Mouse (Mus musculus) A20 (cell line): ENCODE data around the gene Col9a2.
"Not testable (repeated sequence)": the region's sequence is repeated elsewhere in the genome, so short reads cannot be mapped to it uniquely, and the experiment has no call there.

Experiments used
- DNase-seq: peaks from one replicate; pipeline ENCODE4 v3.0.0-alpha.2; 2011; ENCODE audit warnings: low read depth, low spot score

The Col9a2 gene

DNA sequence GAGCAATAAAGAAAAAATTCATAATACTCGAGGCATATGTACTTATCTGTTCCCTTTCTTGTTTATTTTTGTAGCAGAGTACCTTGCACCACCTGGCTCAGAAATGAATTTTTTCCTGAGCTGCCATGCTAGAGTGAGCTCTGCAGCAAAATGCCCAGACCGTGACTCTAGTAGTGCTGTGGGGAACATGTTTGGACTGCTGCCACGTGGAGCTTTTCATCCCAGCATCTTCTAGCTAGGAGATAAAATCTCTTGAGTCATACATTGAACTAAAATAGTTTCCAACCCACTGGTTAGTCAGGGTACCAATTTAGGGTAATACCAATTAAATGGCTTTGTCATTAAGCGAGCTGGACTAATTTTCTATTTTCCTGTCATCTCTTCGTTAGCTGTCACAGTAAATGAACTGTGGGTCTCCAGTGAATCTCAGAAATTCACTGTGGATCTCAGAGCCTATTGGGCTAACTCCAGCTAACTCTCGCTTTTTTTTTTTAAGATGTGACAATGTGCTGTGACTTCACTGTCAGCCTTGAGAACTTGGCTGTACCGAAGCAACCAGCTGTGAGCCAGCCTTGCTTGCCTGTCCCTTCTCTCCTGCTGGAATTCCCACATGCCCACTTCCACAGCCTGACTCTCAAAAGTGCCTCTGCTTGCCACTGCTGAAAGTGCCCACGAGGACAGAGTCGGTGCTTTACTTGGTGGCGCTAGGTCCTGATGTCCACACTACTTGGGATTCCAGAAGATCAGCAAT lies 19.0 kb upstream of the Col9a2 start:
- DNase-seq, result no peak

DNA sequence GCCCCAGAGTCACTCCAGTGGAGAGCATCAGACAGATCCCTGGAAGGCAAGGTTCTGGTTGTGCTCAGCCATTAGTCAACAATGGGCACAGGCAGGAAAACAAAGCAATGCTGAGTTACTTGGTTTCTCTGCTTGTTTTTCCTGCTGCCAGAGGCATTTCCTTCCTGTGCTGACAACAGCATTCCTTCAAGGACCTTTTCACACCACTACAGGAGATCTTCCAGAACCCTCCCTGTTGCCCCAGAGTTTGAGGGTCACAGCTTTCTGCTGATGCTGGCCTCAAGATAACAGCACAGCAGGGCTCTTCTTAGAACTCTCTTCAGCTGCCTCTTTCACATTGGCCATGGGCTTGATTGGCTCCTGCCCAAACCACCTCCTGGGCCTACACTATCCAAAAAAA lies 17.3 kb upstream of the Col9a2 start:
- DNase-seq, result no peak

DNA sequence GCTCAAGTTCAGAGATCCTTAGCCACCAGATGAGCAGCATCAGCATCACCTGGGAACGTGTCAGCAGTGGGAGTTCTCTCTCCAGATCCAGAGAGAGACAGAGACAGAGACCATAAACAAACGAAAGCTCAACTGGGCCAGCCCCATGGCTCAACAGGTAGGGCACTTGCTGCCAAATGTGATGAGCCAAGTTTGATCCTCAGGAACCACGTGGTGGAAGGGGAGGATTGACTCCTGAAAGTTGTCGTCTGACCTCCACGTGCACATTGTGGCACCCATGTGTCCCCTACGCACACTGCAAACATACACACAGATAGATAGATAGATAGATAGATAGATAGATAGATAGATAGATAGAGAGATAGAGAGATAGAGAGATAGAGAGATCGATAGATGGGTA lies 15.7 kb upstream of the Col9a2 start:
- DNase-seq, result no peak

DNA sequence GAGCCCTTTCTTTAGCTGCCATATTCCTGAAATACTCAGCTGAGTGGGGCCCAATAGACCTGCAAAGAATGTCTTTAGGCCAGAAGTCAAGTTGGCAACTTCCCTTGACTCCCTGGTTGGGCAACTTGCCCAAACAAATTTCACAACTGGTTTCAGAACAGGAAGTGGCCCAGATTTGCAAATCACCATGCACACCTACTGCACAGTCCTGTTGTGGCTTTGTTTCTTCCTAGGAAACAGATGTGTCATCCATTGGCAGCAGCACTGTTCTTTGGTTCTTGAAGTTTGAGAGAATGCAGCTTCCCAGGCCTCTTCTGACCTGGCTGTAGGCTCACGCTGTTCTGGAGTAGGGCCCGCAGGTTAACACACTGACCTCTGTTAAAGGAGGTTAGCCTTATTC lies 15.2 kb upstream of the Col9a2 start:
- DNase-seq, result peak; percentile 67

DNA sequence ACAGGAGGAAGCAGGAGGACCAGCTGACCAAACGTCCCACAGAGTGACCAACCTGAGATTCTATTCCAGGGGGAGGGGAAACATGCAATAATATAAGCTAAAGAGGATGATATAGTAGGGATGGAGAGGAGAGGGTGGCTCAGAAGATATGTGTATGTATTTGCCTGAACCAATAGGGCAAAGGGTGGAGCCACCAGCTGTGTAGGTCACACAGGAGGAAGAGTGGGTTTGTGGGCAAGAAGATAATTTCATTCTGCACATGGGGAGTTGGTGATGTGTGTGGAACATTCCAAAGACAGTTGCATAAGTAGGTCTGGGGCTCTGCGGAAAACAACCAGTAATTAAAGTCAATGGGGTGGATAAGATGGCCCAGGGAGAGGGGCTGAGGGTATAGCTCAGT lies 13.5 kb upstream of the Col9a2 start:
- no peak for DNase-seq

DNA sequence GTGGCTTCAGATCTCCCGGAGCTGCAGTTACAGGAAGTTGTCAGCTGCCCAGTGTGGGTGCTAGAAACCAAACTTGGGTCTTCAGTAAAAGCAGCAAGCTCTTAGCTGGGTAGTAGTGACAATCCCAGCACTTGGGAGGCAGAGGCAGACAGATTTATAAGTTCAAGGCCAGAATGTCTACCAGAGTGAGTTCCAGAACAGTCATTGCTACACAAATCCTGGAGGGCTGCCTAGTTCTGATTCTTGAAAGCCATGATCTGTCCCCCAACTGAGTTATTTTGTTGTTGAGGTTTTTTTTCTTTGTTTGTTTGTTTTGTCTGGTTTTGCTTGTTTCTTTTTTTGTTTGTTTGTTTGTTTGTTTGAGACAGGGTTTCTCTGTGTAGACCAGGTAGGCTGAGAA lies 11.0 kb upstream of the Col9a2 start:
- no peak for DNase-seq

DNA sequence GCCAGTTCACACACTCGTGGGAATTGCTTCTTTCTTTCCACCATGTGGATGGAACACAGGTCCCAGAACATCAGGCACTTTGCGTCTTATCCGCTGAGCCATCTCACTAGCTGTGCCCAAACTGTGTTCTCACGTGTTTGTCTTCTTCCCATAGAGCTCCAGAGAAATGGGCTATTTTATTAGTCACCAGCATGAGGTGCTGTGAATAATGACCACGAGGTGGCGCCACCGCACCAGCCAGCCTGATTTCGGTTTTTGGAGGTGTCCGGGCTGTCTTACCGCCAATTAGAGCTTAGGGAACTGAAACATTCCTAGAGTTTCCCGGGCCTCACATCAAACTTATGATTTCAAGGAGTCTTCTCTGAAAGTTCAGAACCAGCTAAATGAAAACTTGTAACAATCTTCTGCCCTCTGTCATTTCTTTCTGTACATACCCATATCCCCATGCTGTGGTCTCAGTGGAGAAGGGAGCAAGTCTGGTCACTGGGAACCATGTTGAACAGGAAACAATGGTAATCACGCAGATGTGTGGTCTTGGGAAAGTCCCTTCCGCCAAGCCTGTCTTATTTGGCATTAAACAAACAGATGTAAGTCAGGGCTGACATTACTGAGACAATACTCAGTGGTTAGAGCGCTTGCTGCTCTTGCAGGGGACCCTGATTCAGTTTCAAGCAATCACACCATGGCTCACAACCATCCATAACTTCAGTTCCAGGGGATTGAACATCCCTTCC lies 10.4 kb upstream of the Col9a2 start:
- DNase-seq, result peak; percentile 93

DNA sequence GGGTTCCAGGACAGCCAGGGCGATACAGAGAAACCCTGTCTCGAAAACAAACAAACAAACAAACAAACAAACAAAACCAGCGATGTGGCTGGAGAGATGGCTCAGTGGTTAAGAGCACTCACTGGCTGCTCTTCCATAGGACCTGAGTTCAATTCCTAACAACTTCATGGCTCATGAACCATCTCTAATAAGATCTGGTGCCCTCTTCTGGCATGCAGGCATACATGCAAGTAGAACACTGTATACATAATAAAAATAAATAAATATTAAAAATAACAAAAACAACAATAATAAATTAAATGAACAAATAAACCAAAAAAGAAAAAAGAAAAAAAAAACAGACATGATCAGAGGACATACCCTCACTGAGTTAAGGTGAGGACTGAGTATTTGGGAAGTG lies 9.6 kb upstream of the Col9a2 start:
- peak; percentile 46 for DNase-seq

DNA sequence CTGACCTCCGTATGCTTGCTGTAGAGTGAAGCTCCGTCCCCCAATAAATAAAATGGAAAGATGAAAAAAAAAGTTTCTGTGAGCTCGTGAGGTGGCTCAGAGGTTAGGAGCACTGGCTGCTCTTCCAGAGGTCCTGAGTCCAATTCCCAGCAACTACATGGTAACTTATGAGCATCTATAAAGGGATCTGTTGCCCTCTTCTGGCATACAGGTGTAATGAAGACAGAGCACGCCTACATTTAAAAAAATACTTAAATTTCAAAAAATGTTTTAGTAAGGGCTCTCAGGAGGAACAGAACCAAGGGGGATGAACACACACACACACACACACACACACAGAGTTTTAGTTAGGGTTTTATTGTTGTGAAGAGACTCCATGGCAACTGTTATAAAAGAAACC lies 7.7 kb upstream of the Col9a2 start:
- no peak for DNase-seq

DNA sequence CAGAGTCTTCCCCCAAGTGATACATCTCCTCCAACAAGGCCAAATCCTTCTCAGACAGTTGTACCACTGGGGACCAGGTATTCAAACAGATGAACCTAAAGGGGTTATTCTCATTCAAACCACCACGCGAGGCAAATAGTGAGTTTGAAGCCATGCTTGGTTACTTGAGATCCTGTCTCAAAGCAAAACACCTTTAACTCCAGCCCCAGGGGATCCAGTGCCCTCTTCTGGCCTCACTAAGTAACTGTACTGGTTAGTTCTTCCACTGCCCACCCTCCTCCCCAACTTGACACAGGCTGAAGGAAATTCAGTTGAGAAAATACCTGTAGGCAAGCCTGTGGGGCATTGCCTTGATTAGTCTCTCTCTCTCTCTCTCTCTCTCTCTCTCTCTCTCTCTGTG lies 6.2 kb upstream of the Col9a2 start:
- peak; percentile 52 for DNase-seq

DNA sequence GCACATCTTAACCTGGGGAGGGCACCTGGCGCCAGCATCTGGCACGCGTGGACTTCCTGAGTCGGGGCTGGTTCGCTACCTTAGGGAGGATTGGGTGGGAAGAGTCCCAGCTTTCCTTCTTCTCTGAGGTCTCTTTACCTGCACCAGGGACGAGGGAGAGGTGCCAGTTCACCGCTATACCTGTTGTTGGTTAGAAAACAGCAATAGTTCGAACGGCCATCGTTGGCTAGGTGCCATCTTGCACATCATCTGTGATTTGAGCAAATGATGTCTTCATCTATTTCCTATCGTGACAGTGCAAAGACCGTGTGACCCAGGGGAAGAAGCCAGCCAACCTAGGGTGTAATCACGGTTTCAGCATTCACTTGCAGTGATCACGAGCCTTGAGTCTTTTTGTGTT lies 1.1 kb downstream of the Col9a2 start:
- no peak for DNase-seq

DNA sequence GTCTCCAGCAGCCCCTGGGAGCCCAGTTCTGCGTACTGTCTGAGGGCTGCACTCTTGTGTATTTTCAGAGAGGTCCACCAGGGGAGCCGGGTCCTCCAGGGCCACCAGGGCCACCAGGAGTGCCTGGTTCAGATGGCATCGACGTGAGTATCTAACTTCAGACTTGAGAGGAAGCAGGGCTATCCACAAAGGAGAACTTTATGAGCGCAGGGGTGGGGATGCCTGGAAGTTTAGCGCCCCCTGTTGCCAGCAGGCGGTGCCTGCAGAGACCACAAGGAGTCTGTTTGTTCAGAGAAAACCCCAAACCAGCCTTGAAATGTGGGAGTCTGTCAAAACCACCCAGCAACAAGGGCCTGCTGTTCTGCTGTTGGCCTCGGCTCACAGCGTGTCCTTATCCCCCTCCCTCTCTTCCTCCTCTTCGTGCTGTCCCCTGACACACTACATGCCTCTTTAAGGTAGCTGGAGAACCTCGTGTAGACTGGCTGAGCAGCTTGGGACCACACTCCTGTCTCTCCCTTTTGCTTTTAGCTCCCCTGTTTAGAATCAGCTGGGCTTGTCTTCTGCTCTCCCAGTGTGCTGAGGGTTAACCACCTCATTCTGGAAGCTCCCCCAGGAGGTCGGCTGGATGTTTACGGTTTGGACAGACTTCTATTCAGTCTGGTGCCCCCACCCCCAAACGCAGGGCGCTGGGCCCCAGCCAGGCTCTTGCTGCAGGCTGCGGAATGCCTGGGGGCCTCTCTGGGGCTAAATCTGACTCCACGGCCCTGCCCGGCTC lies 1.9 kb downstream of the Col9a2 start:
- DNase-seq, result peak; percentile 77

DNA sequence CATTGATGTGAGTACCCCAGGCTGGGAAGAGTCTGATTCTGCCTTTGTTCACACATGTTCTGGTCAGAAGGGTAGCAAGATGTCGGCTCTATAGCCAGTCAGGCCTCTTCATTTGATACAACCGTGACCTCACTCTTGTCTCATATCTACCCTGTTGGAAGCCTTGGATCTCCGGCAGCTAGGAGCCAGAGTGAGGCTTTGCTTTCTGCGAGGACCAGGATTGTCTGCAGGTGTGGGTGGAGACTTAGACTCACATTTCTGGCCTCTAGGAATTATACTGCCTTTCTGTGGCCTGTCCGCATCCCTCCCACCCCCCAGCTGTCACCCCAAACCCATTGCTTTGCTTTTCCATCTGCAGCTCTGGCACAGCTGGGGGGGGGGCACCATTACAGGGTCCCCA lies 3.3 kb downstream of the Col9a2 start:
- DNase-seq, result no peak

DNA sequence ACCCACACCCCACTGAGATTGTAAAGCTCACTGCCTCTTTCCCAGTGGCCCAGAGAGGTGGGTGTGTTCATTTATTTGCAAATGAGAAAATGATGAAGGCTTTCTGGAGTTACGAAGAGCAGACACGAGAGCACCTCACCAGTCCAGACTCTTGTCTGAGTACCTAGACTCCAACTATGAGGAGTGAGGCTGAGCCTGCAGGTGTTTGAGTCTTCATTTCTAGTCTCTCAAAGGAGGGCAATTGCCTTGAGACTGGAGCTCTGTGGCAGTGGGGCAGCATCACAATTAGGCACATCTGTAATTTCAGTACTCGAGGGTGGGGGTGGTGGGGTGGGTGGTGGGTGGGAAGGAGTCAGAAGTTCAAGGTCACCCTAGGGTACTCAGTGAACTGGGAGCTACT lies 3.8 kb downstream of the Col9a2 start:
- DNase-seq, result no peak

DNA sequence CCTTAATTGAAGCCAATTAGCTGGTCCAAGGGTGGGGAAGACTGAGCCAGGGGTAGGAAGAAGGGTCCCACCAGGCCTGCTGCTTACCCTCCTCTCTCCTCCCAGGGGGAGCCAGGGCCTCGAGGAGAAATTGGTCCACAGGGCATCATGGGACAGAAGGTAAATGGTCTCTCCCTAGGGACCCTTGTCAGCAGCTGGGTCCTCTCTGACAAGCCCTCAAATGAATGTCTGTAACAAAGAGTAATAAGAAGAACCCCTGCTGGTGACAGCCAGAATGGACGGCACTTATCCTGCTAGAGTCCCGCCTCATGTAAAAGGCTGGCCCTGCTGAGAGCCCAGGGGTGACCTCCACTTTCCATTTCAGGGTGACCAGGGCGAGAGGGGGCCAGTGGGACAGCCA lies 12.7 kb downstream of the Col9a2 start:
- DNase-seq, result no peak

DNA sequence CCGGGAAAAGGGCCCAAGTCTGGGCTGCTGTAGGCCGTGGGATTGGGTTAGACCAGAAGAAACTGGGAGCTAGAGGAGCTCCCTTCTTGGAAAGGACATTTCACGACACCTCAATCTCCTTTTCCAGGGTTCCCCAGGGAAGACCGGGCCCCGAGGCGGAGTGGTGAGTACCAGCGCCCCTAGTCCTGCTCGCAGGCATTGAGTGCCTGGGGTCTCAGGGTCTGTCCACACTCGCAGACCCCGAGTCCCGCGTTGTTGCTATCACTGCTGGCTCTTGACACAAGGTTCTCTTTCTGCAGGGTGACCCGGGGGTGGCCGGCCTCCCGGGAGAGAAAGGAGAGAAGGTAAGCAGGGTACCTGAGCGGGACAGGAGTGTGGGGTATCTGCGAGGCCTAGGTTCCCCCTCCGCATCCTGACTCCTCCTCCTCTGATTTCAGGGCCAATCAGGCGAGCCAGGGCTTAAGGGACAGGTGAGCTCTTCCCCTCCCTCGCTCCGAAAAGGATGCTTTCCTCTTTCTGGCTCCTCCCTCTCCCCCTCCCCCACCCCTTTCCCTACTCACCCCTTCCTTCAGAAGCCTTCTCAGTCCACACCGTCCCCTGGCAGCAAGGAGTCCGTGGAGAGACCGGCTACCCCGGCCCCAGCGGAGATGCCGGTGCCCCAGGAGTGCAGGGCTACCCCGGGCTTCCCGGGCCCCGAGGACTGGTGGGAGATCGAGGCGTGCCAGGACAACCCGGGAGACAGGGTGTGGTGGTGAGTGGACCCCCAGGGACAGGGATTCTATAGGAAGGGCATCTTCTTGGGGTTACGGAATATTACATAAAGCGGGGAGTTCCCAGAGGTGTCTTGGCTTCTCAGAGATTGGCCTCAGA lies 13.5 kb downstream of the Col9a2 start:
- DNase-seq, result no peak

DNA sequence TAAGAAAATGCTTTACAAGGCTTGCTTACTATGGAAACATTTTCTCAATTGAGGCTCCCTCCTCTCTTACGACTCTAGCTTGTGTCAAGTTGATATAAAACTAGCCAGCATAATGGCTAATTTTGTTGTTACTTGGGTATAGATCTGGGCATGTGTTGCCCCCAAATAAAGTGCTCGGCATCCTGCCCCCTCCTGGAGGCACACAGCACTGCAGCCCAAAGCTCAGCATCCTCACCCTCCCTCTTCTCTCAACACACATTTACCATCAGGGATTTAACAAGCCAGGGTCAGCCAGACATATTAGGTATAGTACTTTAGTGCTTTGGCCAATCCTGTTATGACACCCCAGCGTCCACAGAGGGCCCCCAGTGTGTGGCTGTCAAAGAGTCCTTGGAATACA lies 17.2 kb downstream of the Col9a2 start:
- DNase-seq, result peak; percentile 35

DNA sequence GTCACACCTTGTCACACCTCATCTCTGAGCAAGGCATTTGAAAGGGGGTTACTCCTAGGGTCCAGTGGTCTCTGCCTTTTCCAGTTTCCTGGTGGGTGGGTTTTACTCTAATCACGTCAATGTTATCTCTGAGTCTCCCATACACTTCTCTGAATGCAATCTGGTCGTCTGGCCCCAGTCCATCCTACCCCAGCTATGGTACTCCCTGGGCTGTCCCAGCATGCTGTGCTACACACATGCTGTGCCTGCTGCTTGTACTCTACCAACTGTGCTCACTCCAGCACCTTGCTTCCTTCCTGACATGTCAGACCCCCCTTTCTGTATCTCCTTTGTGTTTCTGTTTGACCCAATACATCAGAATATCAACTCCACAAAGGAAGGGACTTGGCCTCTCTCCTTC lies 17.8 kb downstream of the Col9a2 start:
- DNase-seq, result no peak

DNA sequence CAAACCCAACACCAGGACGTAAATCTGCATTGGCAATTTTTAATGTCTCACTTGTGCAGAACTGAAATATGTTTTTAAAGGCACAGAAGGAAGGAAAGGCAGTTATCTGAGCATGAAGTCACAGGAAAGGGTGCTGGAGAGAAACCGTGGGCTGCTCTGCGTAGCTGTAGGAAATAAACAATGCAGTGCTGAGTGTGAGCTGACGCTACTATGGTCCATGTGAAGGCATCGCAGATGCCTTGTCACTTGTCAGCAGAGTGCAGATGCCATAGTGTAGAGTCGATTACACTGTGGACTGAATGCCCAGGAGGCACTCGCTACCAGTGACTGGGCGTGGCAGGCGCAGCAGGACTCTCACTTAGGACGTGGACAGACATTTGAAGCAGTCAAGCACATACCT lies 20.0 kb downstream of the Col9a2 start:
- DNase-seq, result not testable (repeated sequence)

DNA sequence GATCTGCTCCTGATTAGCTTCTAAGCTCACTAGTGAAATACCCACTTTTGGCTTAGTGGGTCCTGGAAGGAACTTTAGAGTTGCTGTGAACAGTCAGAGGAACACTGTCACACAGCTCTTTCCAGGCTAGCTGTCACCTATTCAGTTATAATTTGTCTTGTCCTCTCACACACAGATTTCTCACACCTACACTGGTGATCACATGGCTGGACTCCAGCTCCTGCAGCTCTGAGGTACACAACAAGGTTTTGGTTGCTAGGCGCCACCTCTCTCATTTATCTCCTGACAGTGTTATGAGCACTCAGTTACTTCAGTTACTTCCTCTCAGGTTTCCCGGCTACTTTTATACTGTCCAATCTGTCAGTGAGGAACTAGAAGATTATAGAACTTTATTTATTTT lies 26.2 kb downstream of the Col9a2 start:
- no peak for DNase-seq

DNA sequence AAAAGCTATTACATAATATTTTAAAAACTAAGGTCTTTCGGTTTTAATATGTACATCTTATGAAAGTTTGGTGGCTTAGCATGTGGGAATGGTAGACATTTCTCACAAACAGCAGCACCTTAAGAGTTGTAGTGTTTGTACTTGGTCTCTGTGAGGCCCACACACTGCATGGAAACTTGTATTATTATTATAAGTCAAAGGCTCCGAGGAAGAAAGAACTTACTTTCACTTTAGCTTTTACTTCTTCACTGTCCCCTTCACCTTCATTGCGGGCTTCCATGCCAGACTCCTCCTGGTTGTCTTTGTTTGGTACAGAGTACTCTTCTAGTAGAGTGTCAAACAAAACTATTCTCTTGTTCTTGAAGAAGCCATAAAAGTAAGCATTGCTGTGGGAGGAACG lies 35.1 kb downstream of the Col9a2 start:
- DNase-seq, result peak; percentile 44
